Mouse (Mus musculus): ENCODE measurements around the gene Iqch.

GRCm38 (mm10) chr9:63606594-63606993, 4.3 kb upstream of the Iqch start:
- TF ChIP-seq CTCF (conservative IDR thresholded peaks at IDR 0.05; ENCODE audit: insufficient read depth, insufficient read length, low read depth, low read length) (no peak), POLR2A (IDR thresholded peaks at IDR 0.05; ENCODE audit: low read depth, low read length) (no peak)

All from kidney, adult 2 months (tissue).